9 mouse cellular contexts compared by ENCODE assay signal in the genomic region with DNA sequence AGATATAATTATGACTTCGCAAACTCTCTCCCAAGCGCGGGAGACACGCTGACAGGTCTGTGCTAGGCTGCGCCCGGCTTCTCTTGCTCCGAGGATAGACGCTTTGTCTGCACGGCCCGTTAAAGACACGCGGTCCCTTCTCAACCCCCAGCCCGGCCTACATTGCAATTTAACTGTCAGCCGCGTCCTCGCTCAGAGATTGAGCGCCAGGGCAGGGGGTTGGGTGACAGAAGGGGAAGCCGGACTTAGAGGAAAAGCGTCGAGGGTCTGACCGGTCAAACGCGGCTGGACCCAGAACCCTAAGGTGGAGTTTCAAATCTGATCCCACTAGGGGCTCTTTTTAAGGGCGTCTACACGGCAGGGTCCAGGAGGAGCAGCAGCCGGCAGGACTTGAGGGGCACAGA. TPM values are rescaled to one million over a fixed set of nuclear protein-coding genes. Genes with fewer than 3 reads are reported as not detected.
A peak's percentile ranks its signal among the peaks of the same experiment; 100 is the strongest.
DNase-seq lines count a peak whose midpoint lies in the region; ATAC-seq and TF ChIP-seq lines count a peak whose summit lies in the region.
"Had no signal": no experiment of that assay in that cellular context is flagged by ENCODE, and none has a peak within 500 bp of the region (broad histone marks: within the 10 kb centered on the region; RNA-seq: fewer than 3 reads in every experiment).

No protein-coding gene starts in this region.

- WGBS in intestine, embryonic 14.5 days: 5% methylated on average over 26 of the region's 26 CpGs
- WGBS in intestine, postnatal 0 days: 10% methylated on average over 26 of the region's 26 CpGs
- WGBS in hindbrain, embryonic 12.5 days: under 1% methylated on average over 26 of the region's 26 CpGs
- 1% methylated on average over 26 of the region's 26 CpGs for WGBS in midbrain, postnatal 0 days

- H3K27me3 ChIP-seq in intestine, embryonic 14.5 days (replicated peaks; ENCODE audit: control insufficient read depth, insufficient read depth, low read length): peaks cover 57% of the 10 kb centered on the region
- H3K27me3 ChIP-seq in intestine, postnatal 0 days (replicated peaks; ENCODE audit: control insufficient read depth, insufficient read depth, low read length): peaks cover 58% of the 10 kb centered on the region
- peaks cover 74% of the 10 kb centered on the region for H3K27me3 ChIP-seq in hindbrain, embryonic 12.5 days
- peaks cover 46% of the 10 kb centered on the region for H3K27me3 ChIP-seq in midbrain, postnatal 0 days (ENCODE audit: insufficient read depth, low read length)

- 0 out of 2 replicates have a peak overlapping the region, but pooled peaks have one; percentile 1 for H3K4me3 ChIP-seq in intestine, embryonic 14.5 days (ENCODE audit: low read depth, low read length)
- no peak overlapping the region for H3K4me3 ChIP-seq in intestine, postnatal 0 days (ENCODE audit: low read depth, low read length)
- H3K4me3 ChIP-seq in hindbrain, embryonic 12.5 days: peak overlapping the region; percentile 11
- no peak overlapping the region for H3K4me3 ChIP-seq in midbrain, postnatal 0 days (ENCODE audit: low read depth, low read length)
- H3K4me3 ChIP-seq: erythroblast, embryonic 14.5 days had no signal

- peak; percentile 73 for DNase-seq in intestine, embryonic 14.5 days (ENCODE audit: low spot score)
- DNase-seq in embryo, embryonic 10.5 days (ENCODE audit: low spot score): peak; percentile 81
- DNase-seq in midbrain, postnatal 0 days (ENCODE audit: low spot score): no peak
- no peak for DNase-seq in spleen, postnatal 10 days (ENCODE audit: low spot score in 2 of 2)
- DNase-seq in gastrocnemius, adult 8-10 months (ENCODE audit: low spot score in 2 of 2): no peak
- DNase-seq in thymus, postnatal 0 days (ENCODE audit: low spot score): no peak

- ATAC-seq in intestine, embryonic 14.5 days (replicated peaks; ENCODE audit: low FRiP score, low TSS enrichment, low read depth): no peak
- no peak for ATAC-seq in intestine, postnatal 0 days
- ATAC-seq in hindbrain, embryonic 12.5 days (ENCODE audit: low FRiP score): no peak
- no peak for ATAC-seq in midbrain, postnatal 0 days (ENCODE audit: low FRiP score)

- no peak overlapping the region for H3K27ac ChIP-seq in intestine, embryonic 14.5 days (ENCODE audit: low read depth)
- H3K27ac ChIP-seq in intestine, postnatal 0 days (ENCODE audit: low read depth, low read length): no peak overlapping the region
- H3K27ac ChIP-seq in hindbrain, embryonic 12.5 days: no peak overlapping the region
- H3K27ac ChIP-seq in midbrain, postnatal 0 days (ENCODE audit: low read depth, low read length): no peak overlapping the region

- no peak for TF ChIP-seq CTCF in intestine, postnatal 0 days (IDR thresholded peaks at IDR 0.05; ENCODE audit: low read depth)
- TF ChIP-seq CTCF in midbrain, postnatal 0 days (IDR thresholded peaks at IDR 0.05): no peak

- H3K4me1 ChIP-seq in intestine, embryonic 14.5 days (replicated peaks; ENCODE audit: control insufficient read depth, insufficient read depth, low read length): peaks cover 37% of the 10 kb centered on the region
- H3K4me1 ChIP-seq in intestine, postnatal 0 days (replicated peaks; ENCODE audit: control insufficient read depth, insufficient read depth, low read length): peaks cover 14% of the 10 kb centered on the region; the same call in 1 of the 2 replicates
- H3K4me1 ChIP-seq in hindbrain, embryonic 12.5 days: peaks cover 53% of the 10 kb centered on the region
- peaks cover 4% of the 10 kb centered on the region; the same call in 1 of the 2 replicates for H3K4me1 ChIP-seq in midbrain, postnatal 0 days (ENCODE audit: insufficient read depth, low read length)

- no peak overlapping the region for H3K9ac ChIP-seq in intestine, embryonic 14.5 days (ENCODE audit: low read length)
- H3K9ac ChIP-seq in intestine, postnatal 0 days (ENCODE audit: low read depth, low read length): no peak overlapping the region
- H3K9ac ChIP-seq in hindbrain, embryonic 12.5 days: no peak overlapping the region
- H3K9ac ChIP-seq in midbrain, postnatal 0 days (replicated peaks; ENCODE audit: low read length, poor library complexity, severe bottlenecking): no peak overlapping the region

- peaks cover 4% of the 10 kb centered on the region; the same call in 1 of the 2 replicates for H3K9me3 ChIP-seq in intestine, embryonic 14.5 days (ENCODE audit: control insufficient read depth, low read length)
- H3K9me3 ChIP-seq in intestine, postnatal 0 days (ENCODE audit: control insufficient read depth): no peaks in the 10 kb centered on the region
- H3K9me3 ChIP-seq in hindbrain, embryonic 12.5 days (replicated peaks): 0 out of 2 replicates have a peak, but pooled peaks cover 4% of the 10 kb centered on the region
- H3K9me3 ChIP-seq in midbrain, postnatal 0 days (ENCODE audit: low read length): no peaks in the 10 kb centered on the region

- H3K4me2 ChIP-seq in intestine, embryonic 14.5 days (ENCODE audit: low read length): peak overlapping the region; percentile 32
- no peak overlapping the region; the same call in 1 of the 2 replicates for H3K4me2 ChIP-seq in intestine, postnatal 0 days (replicated peaks; ENCODE audit: low read depth)
- peak overlapping the region; percentile 43 for H3K4me2 ChIP-seq in hindbrain, embryonic 12.5 days (replicated peaks)
- peak overlapping the region; percentile 10; the same call in 1 of the 2 replicates for H3K4me2 ChIP-seq in midbrain, postnatal 0 days (ENCODE audit: low read depth, low read length, poor library complexity, severe bottlenecking)

- H3K36me3 ChIP-seq in intestine, embryonic 14.5 days (ENCODE audit: control insufficient read depth, insufficient read depth, low read length): no peaks in the 10 kb centered on the region
- no peaks in the 10 kb centered on the region for H3K36me3 ChIP-seq in intestine, postnatal 0 days (ENCODE audit: control insufficient read depth, insufficient read depth)
- no peaks in the 10 kb centered on the region for H3K36me3 ChIP-seq in hindbrain, embryonic 12.5 days
- H3K36me3 ChIP-seq in midbrain, postnatal 0 days (ENCODE audit: insufficient read depth, low read length): no peaks in the 10 kb centered on the region

RNA-seq across cellular contexts. Expression of a gene that starts 6.6 kb away (rescaled TPM):
- not detected in 2 replicates for polyA plus RNA-seq in intestine, embryonic 14.5 days (2014; fragmentation: Nextera tagmentation; extraction: Ambion mirVana)
- polyA plus RNA-seq in intestine, postnatal 0 days (2015; fragmentation: Nextera tagmentation; extraction: Ambion mirVana): not detected in 2 replicates
- 0.26 TPM in 1 of 2 replicates, not detected in the other for polyA plus RNA-seq in hindbrain, embryonic 12.5 days (2016; fragmentation: Nextera tagmentation; extraction: Ambion mirVana)
- not detected in 2 replicates for total RNA-seq in midbrain, postnatal 0 days (2014; rRNA removed)
- polyA plus RNA-seq in midbrain, postnatal 0 days (2015; fragmentation: Nextera tagmentation; extraction: Ambion mirVana): not detected in 2 replicates
- total RNA-seq in gastrocnemius, adult 8-10 months (2022): not detected
- polyA plus RNA-seq in thymus, postnatal 0 days (2015; fragmentation: Nextera tagmentation; extraction: Ambion mirVana): not detected in 2 replicates

RNA-seq across cellular contexts. Expression of a gene that starts 50.3 kb away (rescaled TPM):
- not detected in 2 replicates for polyA plus RNA-seq in intestine, embryonic 14.5 days (2014; fragmentation: Nextera tagmentation; extraction: Ambion mirVana)
- polyA plus RNA-seq in intestine, postnatal 0 days (2015; fragmentation: Nextera tagmentation; extraction: Ambion mirVana): not detected in 2 replicates
- 0.10 TPM in 1 of 2 replicates, not detected in the other for polyA plus RNA-seq in hindbrain, embryonic 12.5 days (2016; fragmentation: Nextera tagmentation; extraction: Ambion mirVana)
- not detected in 2 replicates for total RNA-seq in midbrain, postnatal 0 days (2014; rRNA removed)
- not detected in 2 replicates for polyA plus RNA-seq in midbrain, postnatal 0 days (2015; fragmentation: Nextera tagmentation; extraction: Ambion mirVana)
- total RNA-seq in gastrocnemius, adult 8-10 months (2022): not detected
- not detected in 2 replicates for polyA plus RNA-seq in thymus, postnatal 0 days (2015; fragmentation: Nextera tagmentation; extraction: Ambion mirVana)
- polyA plus RNA-seq: erythroblast, embryonic 14.5 days had no signal

RNA-seq across cellular contexts. Expression of a gene that starts 57.6 kb away (rescaled TPM):
- polyA plus RNA-seq in intestine, embryonic 14.5 days (2014; fragmentation: Nextera tagmentation; extraction: Ambion mirVana): not detected in 2 replicates
- not detected in 2 replicates for polyA plus RNA-seq in intestine, postnatal 0 days (2015; fragmentation: Nextera tagmentation; extraction: Ambion mirVana)
- polyA plus RNA-seq in hindbrain, embryonic 12.5 days (2016; fragmentation: Nextera tagmentation; extraction: Ambion mirVana): not detected in 2 replicates
- not detected in 2 replicates for total RNA-seq in midbrain, postnatal 0 days (2014; rRNA removed)
- not detected in 2 replicates for polyA plus RNA-seq in midbrain, postnatal 0 days (2015; fragmentation: Nextera tagmentation; extraction: Ambion mirVana)
- not detected for total RNA-seq in gastrocnemius, adult 8-10 months (2022)
- not detected in 2 replicates for polyA plus RNA-seq in thymus, postnatal 0 days (2015; fragmentation: Nextera tagmentation; extraction: Ambion mirVana)
- polyA plus RNA-seq: erythroblast, embryonic 14.5 days had no signal

Comparison
In these comparisons a context has a peak if more than half of its experiments do, and no peak if none do; other contexts are left out.
1. H3K4me3 ChIP-seq: peak in intestine, embryonic 14.5 days (single experiment) and hindbrain, embryonic 12.5 days (single experiment); none in intestine, postnatal 0 days (single experiment) and midbrain, postnatal 0 days (single experiment).
2. DNase-seq: peak in intestine, embryonic 14.5 days (single experiment) and embryo, embryonic 10.5 days (single experiment); none in midbrain, postnatal 0 days (single experiment), spleen, postnatal 10 days (0 of 2), gastrocnemius, adult 8-10 months (0 of 2) and thymus, postnatal 0 days (single experiment).